Mouse (Mus musculus) ES-E14 (cell line): ENCODE data around the gene Lbp. TPM values are rescaled to one million over a fixed set of nuclear protein-coding genes. Genes with fewer than 3 reads are reported as not detected.

Source experiments
- DNase-seq: peaks from one replicate; pipeline ENCODE4 v3.0.0-alpha.2; 2013; ENCODE audit warnings: low read depth, low spot score
- H3K27ac ChIP-seq: 2 replicates; pipeline ENCODE4 v1.5.1; 2012; ENCODE audit warnings: low read depth, mild to moderate bottlenecking, low read length, moderate library complexity, mixed read lengths; ENCODE audit not compliant: poor library complexity, insufficient read depth, severe bottlenecking
- H3K36me3 ChIP-seq: 2 replicates; pipeline ENCODE4 v1.6.1; 2012; ENCODE audit warnings: mild to moderate bottlenecking, low read length, moderate library complexity, mixed read lengths; ENCODE audit not compliant: control insufficient read depth, poor library complexity, insufficient read depth, severe bottlenecking
- H3K4me1 ChIP-seq, 2 experiments: fragments of 150-350 bp in 1 of 2; sonication (generic) in 1 of 2; 2 replicates each; pipeline ENCODE4 v1.6.1; 2012; ENCODE audit warnings: low read length in 2 of 2, mild to moderate bottlenecking in 1 of 2, mixed read lengths in 1 of 2; ENCODE audit not compliant: control insufficient read depth in 2 of 2, insufficient read depth in 2 of 2, poor library complexity in 1 of 2
- H3K4me3 ChIP-seq, 2 experiments: fragments of 150-350 bp in 1 of 2; sonication (generic) in 1 of 2; 2 replicates each; pipeline ENCODE4 v1.5.1; 2012; ENCODE audit warnings: low read length in 2 of 2, low read depth in 1 of 2, mild to moderate bottlenecking in 1 of 2, mixed read lengths in 1 of 2; ENCODE audit not compliant: insufficient read depth in 1 of 2, poor library complexity in 1 of 2, severe bottlenecking in 1 of 2
- H3K9ac ChIP-seq: 2 replicates; pipeline ENCODE4 v1.6.1; 2012; ENCODE audit warnings: low read depth, mild to moderate bottlenecking, low read length, mixed read lengths; ENCODE audit not compliant: poor library complexity, insufficient read depth, severe bottlenecking
- H3K9me3 ChIP-seq: fragments of 150-350 bp; sonication (generic); 2 replicates; pipeline ENCODE4 v1.6.1; 2012; ENCODE audit warnings: low read depth, mild to moderate bottlenecking, low read length; ENCODE audit not compliant: control insufficient read depth, insufficient read depth
- CHD2 ChIP-seq: IDR thresholded peaks from 2 replicates; pipeline ENCODE4 v1.6.1; 2014; ENCODE audit warnings: mild to moderate bottlenecking, low read depth, low read length, inconsistent platforms
- HCFC1 ChIP-seq: IDR thresholded peaks from 2 replicates; pipeline ENCODE4 v1.6.1; 2012; ENCODE audit warnings: low read length, inconsistent platforms, borderline replicate concordance; ENCODE audit not compliant: insufficient read depth
- MAFK ChIP-seq: IDR thresholded peaks from 2 replicates; pipeline ENCODE4 v1.6.1; 2014; ENCODE audit warnings: mild to moderate bottlenecking, low read depth, low read length, inconsistent platforms; ENCODE audit not compliant: insufficient read depth
- ZC3H11A ChIP-seq: IDR thresholded peaks from 2 replicates; pipeline ENCODE4 v1.6.1; 2012; ENCODE audit warnings: low read depth, mild to moderate bottlenecking, inconsistent platforms, low read length, borderline replicate concordance
- ZNF384 ChIP-seq: IDR thresholded peaks from 2 replicates; pipeline ENCODE4 v1.6.1; 2012; ENCODE audit warnings: low read depth, low read length, inconsistent platforms
- in situ Hi-C, 2 experiments: fragments of 600-800 bp; cut with MboI; formaldehyde crosslinking; loops; one replicate each; pipeline ENCODE4 v1.15.1; 2025; ENCODE audit warnings: low sequenced_read_pairs in 2 of 2, inconsistent platforms in 1 of 2; ENCODE audit not compliant: unreplicated experiment in 2 of 2
- total RNA-seq: library from RNA; depleted of rRNA; stranded (reverse); fragments of 300-350 nt; gene quantifications from 2 replicates; pipeline ENCODE4 v1.2.3, GENCODE M21; 2012

Gene Lbp
- total RNA-seq, 1 experiment, result 0.18 TPM

DNA sequence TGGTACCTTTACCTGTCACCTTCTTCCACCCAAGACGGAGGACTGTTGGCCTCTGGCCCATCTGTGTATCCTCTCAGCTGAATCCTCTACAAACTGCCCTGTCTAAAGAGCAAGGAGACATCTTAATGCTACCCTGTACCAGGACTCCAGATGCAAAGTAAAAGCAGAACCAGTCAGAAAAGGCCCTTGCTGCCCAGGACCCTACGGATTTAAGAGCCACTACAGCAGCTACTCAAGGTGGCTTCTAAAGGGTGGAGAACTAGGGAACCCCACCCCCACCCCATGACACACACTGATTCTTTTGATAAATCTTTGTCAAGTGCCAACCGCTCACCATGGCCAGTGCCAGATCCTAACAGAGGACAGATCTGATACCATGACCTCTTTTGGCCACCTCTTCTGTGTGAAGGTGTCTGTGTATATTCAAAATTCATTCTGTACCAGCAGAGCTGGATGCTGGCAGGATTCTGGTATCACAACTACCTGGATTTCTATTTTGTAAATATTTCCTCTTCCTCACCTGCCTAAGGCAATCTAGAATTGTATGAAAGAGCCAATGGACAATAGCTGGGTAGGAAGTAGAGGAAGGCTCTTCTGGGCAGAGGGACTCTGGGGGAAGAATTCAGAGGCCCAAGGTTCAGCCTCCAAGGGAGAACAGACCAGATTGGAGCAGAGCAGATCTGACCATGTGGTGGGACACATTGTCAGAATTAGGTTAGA, 46.7 kb downstream of the Lbp start:
- no peak overlapping the region for H3K4me3 ChIP-seq
- in situ Hi-C loops, result no loop called here
- no peaks in the 10 kb centered on the region for H3K9me3 ChIP-seq
- no peak overlapping the region for H3K27ac ChIP-seq
- H3K36me3 ChIP-seq, result peaks cover 32% of the 10 kb centered on the region
- 0 out of 2 replicates have a peak, but pooled peaks have one; percentile 16 for TF ChIP-seq CHD2
- TF ChIP-seq MAFK, result no peak
- peaks cover 0 to 3% of the 10 kb centered on the region in 2 experiments; a peak in 2 of 4 replicates for H3K4me1 ChIP-seq
- no peak for DNase-seq
- no peak overlapping the region for H3K9ac ChIP-seq

DNA sequence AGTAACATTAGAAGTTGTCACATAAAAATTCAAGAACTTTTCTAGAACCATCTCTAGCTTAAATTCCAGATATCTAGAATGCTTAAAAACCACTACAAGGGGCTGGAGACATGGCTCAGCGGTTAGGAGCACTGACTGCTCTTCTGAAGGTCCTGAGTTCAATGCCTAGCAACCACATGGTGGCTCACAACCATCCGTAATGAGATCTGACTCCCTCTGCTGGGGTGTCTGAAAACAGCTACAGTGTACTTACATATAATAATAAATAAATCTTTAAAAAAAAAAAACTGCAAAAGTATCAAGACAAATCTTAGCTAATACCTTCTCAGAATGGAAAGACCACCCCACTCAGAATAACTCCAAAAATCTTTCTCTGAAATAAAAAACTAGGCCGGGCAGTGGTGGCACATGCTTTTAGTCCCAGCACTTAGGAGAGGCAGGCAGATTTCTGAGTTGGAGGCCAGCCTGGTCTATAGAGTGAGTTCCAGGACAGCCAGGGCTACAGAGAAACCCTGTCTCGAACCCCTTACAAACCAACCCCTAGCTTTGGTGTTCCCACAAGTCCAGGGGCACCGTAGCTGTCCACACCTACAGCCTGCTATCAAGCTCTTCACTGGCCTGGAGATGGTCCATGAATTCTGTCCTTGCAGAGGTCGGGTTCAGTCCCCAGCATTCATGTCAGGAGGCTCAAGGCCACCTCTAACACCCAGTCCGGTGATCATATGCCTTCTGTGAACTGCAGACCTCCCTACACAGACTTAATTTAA, 48.2 kb downstream of the Lbp start:
- Histone ChIP-seq H3K4me1 (peaks cover 0 to 9% of the 10 kb centered on the region in 2 experiments; a peak in 3 of 4 replicates), H3K9me3 (no peaks in the 10 kb centered on the region), H3K9ac (no peak overlapping the region), H3K4me3 (no peak overlapping the region), H3K36me3 (peaks cover 48% of the 10 kb centered on the region), H3K27ac (no peak overlapping the region)
- no peak for DNase-seq
- in situ Hi-C loops, result no loop called here
- no peak for TF ChIP-seq CHD2

GRCm38 (mm10) chr2:158355238-158355637, 48.9 kb downstream of the Lbp start:
- H3K4me3 ChIP-seq, result no peak overlapping the region
- H3K36me3 ChIP-seq, result peaks cover 55% of the 10 kb centered on the region
- in situ Hi-C loops, result no loop called here
- H3K4me1 ChIP-seq, result peaks cover 2 to 10% of the 10 kb centered on the region in 2 experiments; a peak in 2 of 4 replicates
- no peak overlapping the region for H3K27ac ChIP-seq
- no peak for DNase-seq
- no peaks in the 10 kb centered on the region for H3K9me3 ChIP-seq
- TF ChIP-seq HCFC1 (no peak), CHD2 (no peak), MAFK (no peak), ZC3H11A (no peak), ZNF384 (no peak)
- no peak overlapping the region for H3K9ac ChIP-seq

DNA sequence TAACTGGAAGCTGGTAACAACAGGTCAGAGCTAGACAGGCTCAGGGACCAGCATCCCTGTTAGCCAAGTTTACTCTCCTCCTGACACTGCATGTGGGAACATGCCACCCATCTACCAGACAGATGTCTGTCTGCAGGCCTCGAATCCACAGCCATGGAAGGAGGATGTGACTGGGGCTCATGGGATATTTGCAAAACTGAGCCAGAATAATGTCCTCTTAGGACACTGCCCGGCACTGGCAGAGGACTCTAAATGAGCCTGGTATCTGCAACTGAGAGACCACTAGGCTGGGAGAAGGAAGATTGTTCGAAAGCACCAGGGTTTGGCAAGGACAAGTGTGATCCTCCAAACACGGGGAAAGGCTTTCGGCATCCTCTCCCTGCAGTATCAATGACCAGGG, 49.8 kb downstream of the Lbp start:
- DNase-seq, result no peak
- in situ Hi-C loops, result no loop called here
- no peak for TF ChIP-seq ZC3H11A
- TF ChIP-seq ZNF384, result no peak
- TF ChIP-seq MAFK, result no peak
- no peak for TF ChIP-seq HCFC1
- TF ChIP-seq CHD2, result no peak
- H3K9ac ChIP-seq, result no peak overlapping the region
- no peak overlapping the region for H3K27ac ChIP-seq
- H3K9me3 ChIP-seq, result no peaks in the 10 kb centered on the region
- no peak overlapping the region for H3K4me3 ChIP-seq
- peaks cover 62% of the 10 kb centered on the region for H3K36me3 ChIP-seq
- H3K4me1 ChIP-seq, result peaks cover 2 to 10% of the 10 kb centered on the region in 2 experiments; a peak in 2 of 4 replicates
